Mouse (Mus musculus) ZHBTc4 (cell line): ENCODE measurements around the gene Elavl1.

Experiments used
- DNase-seq: peaks from one replicate; pipeline ENCODE4 v3.0.0-alpha.2; 2011; ENCODE audit warnings: low read depth, low spot score

Gene Elavl1

DNA sequence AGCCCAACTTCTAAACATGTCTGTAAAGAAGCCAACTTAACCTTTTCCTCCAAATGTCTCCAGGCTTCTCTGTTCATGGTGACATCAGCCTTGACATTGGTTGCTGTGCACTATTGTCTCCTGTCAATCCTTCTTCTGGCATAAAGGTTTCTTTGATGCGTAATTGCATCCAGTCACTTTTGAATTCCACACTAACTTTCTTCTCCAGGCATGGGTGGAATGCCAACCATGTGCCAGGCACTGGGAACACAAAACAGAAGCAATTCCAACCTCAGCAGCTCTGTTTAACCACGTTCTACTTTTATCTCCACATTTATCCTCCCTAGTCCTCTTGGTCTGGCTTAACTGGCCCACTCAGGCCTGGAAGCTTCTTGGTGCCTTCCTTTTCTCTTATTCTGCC is 4.2 kb downstream of the Elavl1 start:
- DNase-seq, result no peak

DNA sequence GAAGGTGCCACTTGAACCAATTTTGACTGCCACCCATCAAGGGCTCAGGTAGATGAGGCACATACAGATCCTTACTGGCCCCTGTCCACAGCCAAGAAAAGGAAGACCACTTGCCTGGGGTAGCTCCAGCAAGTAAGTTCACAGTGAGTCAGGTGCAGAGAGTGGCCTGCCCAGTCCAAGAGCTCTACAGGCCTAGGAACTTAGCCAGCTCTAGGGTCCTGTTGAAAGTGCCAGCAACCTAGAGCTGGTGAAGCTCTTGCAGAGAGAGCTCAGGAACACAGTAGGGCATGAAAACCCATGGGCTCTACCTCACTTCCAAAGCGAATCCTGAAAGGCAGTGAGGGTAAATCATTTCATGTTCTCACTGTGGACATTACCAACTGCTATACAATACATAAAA is 4.8 kb downstream of the Elavl1 start:
- DNase-seq, result no peak

DNA sequence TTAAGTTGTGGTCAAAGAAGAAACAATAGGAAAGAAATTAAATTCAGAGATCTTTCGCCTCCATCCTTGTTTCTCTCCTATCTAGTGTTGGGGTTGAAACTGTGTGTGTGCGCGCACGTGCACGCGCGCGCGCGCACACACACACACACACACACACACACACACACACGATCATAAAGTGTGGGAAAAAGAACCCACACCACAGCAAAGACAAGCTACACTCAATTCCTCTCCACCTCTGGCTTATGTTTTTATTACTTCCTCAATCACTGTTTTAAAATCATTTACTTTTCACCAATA is 5.7 kb downstream of the Elavl1 start:
- DNase-seq, result no peak

DNA sequence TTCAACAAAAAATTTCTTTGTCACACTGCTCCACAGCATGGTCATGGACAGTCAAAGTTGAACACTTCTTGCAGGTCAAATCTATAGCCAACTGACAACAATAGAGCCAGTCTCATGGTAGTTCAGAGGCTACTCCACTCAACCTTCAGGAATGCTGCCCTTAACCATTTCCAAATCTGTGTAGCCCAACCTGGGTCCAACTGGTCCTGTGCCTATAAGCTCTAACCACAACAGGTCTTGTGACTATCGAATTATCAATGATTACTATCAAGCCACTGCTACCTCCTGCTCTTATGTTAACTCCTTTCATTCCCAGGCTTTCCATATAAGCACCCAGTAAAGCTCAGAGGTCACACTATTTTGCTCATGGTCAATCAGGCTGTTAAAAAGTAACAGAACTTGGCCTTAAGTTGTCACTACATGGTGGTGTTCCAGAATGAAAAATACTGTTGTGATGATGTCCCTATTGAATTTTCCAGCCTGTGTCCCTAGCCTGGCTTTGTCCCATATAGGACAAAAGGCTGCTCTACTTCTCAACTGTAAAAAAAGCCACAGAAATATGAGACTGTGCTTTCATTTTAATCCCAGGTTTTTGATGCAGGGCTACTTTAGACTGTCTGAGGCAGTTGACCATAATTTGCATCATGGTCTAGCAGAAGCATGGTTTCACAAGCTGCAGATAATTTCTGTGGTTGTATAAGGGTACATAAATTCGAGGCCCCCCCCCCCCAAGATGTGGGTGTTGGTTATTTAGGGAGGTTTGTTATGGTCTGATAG is 6.2 kb downstream of the Elavl1 start:
- no peak for DNase-seq

DNA sequence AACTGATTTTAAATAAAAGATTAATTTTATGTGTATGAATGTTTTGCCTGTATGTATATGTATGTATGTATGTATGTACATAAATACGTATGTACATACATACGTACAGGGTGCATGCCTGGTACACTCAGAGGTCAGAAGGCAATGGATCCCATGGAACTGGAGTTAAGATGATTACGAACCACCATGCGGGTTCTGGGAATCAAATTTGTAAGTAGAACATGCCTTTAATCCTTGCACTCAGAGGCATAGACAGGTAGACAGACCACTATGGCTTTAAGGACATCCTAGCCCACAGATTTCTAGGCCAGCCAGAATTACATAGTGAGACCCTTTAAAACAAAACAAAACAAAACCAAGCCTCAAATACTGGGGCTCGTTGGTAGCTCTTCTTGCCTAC is 7.1 kb downstream of the Elavl1 start:
- no peak for DNase-seq

DNA sequence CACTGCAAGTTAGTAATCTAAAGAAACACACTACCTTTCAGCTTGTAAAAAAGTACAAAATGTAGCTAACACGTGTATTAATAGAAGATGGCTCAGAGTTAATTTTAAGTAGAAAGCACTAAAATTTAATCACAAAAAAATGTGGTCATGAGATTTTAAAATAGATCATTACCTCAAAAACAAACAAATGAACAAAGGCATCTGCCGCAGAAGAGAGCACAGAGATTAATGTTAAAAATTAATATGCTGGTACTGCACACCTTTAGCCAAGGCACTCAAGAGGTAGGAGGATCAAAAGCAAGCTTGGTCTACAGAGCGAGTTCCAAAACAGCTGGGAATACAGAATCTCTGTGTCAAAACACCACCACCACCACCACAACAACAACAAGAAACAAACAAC is 10.4 kb downstream of the Elavl1 start:
- DNase-seq, result no peak

DNA sequence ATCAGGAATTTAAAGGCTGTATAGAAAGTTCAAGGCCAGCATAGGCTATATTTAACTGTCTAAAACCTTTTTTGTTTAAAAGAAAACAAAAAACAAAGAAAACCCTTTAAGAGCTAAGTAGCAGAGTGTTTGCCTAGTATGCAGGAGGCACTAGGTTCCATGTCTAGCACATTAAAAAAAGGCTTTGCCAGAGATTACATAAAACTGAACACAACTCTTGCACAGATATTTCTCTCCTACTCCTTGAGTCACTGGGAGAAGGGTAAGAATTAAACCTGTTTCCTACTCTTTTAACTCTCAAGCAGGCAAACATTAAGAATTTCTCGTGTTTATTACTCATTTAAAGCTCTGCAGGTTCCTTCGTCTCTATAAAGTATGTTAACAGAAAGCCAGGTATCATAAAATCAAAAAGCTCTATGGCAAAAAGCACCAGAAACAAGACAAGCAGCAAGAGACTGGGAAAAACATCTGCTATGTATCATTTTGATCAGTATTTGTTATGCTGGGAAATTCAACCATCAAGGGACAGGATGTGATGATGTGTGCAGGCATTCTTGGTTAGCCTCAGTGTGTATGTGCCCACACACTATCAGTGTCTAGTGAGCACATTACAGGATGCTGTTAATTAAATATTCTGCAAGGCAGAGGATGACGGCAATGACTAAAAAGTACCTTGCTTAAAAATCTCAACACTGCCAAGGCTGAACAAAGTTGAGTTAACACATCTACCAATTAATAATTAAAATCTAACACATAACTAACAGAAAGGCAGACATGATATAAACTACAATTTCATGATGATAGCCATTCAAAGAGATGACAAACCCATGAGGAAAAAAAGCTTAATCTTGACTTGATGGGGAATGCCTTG is 11.7 kb downstream of the Elavl1 start:
- no peak for DNase-seq

DNA sequence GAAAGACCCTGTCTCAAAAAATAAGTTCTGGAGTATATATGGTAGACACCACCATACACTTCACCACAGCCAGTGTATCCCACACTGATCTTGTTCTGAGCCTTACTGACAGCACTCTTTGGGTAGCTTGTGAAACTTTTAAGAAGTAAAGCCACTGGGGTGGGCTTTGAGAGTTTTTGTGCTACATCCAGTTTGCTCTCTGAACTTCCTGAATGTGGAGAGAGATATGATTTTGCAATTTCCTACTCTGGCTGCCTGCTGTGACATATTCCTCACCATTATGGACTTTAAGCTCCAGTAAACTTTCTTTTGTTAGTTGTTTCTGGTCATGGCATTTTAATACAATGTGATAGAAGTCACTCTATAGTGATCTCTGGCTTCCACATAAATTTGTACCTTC is 13.1 kb downstream of the Elavl1 start:
- no peak for DNase-seq

DNA sequence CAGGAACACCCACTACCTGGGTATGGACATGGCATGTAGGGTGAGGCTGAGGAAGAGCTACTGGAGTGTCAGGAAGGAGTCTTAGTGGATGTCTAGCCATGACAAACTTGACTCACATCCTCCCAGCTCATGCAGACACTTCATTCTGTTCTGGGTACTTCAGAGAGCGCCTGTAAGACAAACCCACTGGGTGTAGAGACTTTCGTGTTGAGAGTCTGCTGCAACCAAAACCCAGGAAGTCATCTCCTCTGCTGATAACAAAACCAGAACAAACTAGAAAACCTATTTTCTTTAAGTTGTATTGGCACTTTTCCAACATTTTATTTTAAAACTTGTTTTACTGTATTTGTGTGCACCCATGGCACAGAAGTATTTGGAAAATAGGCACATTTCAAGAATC is 19.4 kb downstream of the Elavl1 start:
- no peak for DNase-seq

DNA sequence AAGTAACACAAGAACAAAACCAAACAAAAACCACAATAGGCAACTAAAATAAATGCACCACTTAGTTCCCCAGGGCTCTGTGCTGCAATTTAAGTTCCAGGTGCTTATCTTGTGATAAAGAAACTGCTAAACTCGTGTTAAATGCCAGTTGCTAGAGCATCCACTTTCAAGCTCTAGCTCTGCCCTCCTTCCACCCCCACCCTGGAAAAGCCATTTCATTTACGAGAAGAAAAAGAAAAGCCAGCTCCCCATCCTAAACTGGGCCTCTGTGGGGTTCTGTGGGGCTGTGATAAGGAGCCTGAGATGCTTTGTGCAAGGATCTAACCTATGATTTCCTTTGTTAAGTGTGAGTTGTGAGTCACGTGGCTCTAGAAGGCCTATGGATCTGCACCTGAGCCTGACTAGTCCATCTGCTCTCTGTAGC is 21.1 kb downstream of the Elavl1 start:
- DNase-seq, result no peak

DNA sequence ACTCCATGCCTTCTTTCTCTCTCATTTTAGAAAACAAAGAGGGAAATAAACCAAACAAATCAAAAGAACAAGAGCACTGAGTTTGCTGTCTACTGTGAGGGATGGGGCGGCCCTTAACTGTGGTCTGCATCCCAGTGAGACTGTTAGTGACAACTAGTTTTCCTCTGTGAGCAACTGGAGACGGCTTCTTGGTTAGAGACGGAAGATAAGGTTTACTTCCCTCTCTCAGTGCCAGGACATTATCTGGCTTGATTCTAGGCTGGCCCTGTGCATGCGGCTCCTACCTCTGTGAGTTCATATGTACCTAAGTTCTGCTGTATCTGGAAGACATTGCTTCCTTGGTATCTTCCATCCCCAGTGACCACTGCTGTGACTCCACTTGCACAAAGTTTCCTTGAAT is 27.4 kb downstream of the Elavl1 start:
- DNase-seq, result no peak

DNA sequence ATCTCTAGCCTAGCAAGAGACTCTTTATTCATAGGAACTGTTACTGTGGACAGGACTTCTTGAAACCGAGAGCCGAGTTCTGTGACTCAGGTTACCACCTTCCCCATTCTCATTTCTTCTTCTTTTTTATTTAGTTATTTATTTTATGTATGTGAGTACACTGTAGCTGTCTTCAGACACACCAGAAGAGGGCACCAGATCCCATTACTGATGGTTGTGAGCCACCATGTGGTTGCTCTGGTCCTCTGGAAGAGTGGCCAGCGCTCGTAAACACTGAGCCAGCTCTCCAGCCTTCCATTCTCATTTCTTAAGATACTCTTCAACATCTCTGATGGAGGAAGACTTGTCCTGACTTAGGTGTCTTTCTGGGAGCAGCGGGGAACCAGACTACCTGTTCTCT is 32.5 kb downstream of the Elavl1 start:
- DNase-seq, result no peak

DNA sequence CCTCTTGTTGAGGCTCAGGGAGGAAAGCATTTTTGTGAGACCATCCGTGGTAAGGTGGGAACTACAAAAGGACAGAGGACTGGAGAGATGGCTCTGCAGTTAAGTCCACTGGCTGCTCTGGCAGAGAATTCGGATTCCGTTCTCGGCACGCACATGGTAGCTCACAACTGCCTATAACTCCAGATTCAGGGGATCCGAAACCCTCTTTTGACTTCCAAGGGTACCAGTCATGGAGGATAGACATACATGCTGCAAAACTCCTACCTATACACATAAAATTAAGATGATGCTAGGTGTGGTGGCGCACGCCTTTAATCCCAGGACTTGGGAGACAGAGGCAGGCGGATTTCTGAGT is 49.1 kb downstream of the Elavl1 start:
- no peak for DNase-seq

DNA sequence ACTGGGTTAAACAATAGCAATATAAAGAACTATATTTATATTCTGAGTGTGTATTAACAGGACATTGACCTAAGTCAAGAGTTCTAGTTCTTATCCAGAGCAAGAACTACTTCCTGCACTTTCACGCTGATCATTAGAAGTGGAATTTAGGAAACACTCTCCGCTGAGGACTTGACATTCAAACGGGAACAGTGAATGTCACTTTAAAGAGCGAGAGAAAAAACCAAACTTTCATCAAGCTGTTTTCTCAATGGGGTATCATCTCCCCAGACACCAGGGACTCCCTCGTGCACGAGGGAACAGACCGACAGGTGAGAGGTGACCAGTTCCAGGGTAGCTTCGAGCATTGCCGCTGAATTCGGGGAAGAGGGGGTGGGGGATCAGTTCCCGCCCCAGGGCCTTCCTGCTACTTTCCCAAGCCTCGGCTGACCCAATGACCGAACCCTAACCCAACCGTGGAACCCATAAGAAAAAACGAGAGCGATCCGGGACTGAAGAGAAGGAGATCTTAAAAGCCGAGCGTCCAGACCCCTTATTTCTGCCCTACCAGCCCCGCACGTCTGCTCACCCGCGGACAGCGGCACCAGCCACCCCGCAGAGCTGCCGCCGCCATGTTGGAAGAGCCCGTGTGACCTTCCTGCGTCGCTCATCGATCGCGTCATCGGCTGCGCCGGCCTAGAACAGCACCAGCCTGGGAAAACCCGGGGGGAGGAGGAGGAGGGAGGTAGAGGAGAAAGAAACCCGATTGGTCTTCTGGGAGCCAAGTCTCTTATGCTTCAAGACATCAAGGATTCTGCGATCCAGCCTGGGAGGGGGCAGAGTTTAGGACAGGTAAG is 49.7 kb downstream of the Elavl1 start, which contains the start of gene Timm44:
TSS of gene Timm44 (minus strand) at position 639 of the 836 bp plus-strand sequence.
- DNase-seq, result peak; percentile 98

DNA sequence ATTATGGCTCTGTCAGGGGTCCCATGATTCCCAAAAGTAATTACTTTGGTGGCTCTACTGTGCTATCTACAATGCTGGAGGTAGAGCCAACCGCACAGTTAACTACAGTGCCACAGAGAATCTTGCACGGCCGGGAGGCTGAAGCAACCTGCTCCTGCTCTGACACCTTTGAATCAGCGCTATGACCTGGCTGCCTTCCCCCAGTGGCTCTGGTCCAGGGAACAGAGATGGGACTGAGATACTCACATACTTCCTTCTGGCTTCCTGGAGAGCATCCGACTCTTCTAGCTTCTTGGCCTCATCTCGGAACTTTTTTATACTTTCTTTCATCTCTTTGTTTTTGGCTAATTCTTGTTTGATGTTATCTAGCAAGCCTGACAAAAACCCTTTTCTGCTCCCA is 55.6 kb downstream of the Elavl1 start:
- DNase-seq, result no peak

DNA sequence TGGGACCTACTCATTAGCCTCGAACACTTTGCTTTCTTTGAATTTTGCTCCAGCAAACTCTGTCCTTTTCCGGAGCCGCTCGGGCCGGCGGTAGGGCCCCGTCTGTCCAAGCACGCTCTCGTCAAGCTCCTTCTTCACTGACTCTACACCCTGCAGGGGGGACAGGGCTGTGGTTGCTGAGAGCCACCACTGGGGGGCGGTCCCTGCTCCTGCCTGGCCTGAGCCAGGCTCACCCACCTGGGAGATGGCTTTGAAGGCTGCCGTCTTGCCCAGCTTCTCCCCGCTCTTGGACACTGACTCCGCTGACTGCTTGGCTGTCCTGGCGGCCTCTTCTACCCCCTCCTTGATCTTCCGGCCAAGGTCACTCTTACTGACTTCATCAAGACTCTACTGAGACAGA is 57.6 kb downstream of the Elavl1 start:
- DNase-seq, result peak; percentile 81

DNA sequence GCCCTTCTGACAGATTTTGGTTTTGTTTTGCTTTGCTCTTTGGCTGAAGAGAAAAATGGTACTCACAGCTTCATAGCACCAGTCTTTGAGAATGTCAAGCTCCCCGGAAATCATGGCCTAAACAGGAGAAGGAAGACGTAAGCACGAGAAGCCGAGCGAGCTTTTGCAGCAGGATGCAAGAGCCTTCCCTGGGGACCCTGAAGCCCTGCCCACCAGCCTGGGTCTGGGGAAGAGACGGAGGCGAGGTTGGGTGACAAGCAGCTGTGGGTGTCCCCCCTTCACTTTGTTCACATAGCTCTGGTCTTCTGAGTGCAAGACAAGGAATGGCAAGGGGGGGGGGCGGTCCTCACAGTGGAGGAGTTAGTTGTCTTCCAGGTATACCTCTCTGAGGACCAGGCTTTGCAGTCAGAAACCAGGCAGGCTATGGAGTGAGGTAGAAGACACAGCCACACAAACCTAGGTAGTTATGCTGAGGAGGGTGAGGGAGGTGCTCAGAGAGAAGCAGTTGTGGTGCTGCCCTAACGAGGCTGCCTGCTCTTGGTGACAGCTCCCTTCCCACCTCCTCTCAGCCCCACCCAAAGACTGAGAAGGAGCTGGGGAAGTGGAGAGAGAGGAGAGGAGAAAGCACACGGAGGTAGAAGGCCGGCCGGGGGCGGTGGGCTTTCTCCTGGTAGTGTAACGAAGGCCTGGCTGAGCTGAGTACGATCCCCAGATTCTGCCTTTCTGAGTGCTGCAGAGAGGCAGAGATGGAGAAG is 59.9 kb downstream of the Elavl1 start:
- DNase-seq, result no peak

DNA sequence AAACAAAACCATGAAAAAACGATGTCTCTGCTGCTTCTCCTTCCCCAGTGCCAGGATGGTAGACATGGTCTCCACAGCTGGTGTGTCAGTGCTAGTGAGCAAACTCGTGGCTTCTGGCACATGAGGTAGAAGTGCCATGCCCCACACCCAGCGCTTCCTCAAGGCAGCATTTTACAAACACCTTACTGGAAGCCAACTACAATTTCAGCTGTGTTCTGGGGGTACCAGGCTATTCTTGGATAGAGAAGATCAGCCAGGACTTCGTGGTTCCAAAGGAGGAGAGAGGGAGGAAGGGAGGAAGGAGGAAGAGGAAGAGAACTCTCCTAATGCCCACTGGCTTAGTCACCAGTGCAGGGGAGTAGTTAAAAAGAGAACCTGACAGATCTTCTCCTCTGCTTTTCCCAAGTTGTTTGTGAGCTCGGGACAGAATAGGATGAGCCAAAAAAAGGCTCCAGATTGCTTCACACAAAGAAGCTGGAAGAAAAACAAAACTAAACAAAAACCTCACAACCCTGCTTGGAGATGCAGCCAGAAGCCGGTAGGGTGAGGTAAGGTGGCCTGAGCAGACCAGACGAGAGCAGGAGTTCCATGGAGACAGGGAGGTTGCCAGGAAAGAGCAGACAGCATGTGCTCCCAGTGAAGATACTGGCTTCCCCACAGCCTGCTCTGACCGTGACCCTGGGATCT is 62.0 kb downstream of the Elavl1 start:
- DNase-seq, result no peak

DNA sequence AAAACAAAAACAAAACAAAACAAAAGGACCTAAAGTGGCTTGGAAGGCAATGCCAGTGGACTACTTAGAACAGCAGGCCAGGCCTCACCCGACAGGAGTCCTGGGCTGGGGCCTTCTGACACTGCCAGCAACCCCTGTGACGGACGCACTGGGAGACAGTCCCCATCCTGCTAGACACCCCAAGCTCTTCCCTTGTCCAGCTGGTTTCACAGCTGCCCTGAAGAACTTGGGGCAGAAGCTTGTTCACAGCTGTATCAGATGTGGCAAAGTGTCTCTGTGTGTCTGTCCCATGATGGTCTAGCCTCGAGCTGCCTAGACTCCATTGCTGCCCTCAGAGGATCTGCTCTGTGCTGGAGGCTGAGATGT is 65.4 kb downstream of the Elavl1 start:
- no peak for DNase-seq

DNA sequence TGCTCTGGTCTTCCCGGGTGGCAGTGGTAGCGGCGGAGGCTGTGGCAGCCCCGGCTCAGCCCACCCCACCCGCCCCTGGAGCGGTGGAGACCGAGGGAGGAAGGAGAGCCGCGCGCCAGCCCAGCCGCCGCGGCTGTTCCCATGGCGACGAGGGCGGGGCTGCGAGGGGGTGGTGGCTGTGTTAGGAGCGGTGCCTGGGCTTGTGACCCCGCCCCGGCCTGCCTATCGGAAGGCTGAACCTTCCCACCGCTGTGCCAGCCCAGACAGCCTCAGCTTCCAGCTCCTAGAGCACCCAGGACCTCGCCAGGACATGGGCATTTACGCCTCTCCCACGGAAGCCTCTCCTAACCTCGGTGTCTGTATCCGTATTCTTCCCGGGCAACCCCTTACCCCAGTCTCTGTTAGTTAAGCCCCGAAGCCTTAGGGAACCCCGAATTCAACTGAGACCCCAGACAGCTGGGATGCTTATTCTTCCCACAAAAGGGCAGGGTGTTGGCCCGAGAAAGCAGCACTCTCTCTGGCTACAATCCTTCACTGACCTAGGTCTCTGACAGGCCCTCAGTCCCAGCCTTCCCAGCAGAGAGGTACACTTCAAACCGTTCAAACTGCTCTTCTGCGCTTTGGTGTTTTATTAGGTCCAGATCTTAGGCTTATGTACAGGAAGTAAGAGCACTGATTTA is 65.9 kb downstream of the Elavl1 start, which contains the start of gene Ctxn1:
TSS of gene Ctxn1 (minus strand) at position 150 of the 680 bp plus-strand sequence.
- DNase-seq, result peak; percentile 98
